Mouse (Mus musculus): ENCODE measurements around the gene Gm8094. TPM values are rescaled to one million over a fixed set of nuclear protein-coding genes. Genes with fewer than 3 reads are reported as not detected.
"Not testable (repeated sequence)": the region's sequence is repeated elsewhere in the genome, so short reads cannot be mapped to it uniquely, and the experiment has no call there.

The Gm8094 gene
- not detected for total RNA-seq (2021)
- long read RNA-seq, experiment 1, result 0 reads
- long read RNA-seq, experiment 2, result 0 reads

DNA sequence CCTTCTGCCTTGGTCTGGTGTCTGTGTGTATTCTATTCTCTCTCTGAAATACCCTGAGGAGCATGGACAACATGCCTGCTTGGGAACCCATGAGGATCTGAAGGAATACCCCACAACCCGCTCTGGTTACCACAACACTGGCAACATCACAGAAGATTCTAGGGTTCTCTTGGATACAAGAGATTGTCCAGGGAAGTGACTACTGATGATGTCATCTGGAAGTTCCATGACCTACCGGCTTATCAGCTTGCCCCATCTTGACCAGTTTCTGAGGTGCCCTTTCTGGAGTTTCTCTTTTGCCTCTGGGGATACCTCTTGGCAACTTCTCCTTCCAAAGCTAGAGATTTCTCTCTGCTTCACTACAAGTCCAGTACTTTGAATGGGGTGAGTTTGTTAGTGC is at the start of gene Gm8094:
Gene Gm8094, minus strand, starts transcription at position 101 of the 400 bp plus-strand sequence.
- DNase-seq (ENCODE audit: low spot score in 2 of 2); H3K4me3 ChIP-seq; H3K27ac ChIP-seq: not testable (repeated sequence)

DNA sequence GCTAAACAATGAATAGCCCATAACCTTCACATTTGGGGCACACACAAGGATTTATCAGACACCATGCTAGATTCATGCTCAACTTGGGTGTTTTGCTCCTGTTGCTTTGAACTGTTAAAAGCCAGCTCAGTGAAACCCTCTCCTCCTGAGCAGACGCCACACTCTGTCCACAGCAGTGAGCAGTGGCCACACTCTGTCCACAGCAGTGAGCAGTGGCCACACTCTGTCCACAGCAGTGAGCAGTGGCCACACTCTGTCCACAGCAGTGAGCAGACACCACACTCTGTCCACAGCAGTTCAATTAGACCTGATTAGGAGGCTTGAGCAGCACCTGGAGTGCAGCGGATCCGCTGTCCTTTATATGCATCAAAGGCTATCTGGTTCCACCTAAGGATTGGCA is 43.2 kb upstream of the Gm8094 start:
- DNase-seq (ENCODE audit: low spot score in 2 of 2); H3K27ac ChIP-seq; H3K4me3 ChIP-seq: not testable (repeated sequence)

DNA sequence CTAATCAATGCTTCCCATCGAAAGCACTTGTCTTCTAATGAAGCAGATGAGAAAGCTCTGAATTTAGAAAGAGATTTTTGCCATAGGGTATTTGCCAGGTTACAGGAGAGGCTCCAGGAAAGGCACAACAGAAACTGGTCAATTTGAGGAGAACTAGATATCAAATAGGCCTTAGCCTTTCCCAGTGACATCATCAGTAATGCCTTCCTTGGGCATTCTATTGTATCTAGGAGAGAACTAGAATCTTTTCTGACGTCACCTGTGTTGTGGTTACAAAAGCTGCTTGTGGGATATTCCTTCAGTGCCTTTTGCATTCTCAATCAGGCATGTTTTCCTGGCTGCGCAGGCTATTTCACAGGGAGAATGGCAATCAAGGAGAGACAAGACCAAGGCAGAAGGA is 23.9 kb upstream of the Gm8094 start, which contains the start of gene Gm8104:
Gene Gm8104, plus strand, starts transcription at position 301 of the 400 bp plus-strand sequence.
- H3K27ac ChIP-seq; DNase-seq (ENCODE audit: low spot score in 2 of 2); H3K4me3 ChIP-seq: not testable (repeated sequence)

DNA sequence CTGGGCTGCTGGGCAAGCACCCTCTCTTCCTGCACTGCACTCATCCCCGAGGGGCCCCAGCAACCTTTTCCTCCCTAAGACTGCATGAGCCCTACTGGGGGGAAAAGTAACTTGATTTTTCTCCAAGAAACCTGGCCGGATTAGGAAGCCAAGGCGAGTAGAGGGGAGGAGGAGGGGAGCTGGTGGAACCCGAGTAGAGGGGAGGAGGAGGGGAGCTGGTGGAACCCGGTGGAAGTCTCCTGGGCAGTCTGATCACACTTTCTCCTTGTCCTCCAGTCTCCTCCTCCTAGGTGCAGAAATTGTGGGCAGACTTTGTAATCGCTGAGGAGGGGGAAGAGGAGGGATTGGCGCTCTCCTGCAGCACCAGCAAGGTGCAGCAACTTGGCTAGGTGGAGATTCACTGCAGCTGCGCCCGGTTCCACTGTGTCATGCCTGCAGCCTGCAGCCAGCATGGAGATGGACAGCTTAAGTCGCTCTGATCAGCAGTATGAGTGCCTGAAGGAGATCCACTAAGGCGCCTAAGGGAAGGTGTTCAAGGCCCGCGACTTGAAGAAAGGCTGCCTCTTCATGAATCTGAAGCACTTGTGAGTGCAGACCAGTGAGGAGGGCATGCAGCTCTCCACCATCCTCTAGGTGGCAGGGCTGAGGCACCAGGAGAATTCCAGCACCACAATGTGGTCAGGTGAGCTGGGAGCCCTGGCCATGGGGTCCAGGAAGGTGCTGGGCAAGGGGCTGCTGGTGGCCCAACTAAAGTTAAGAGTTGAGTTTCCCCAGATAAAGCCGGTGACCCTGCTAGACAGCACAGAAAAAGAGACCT is 12.9 kb upstream of the Gm8094 start:
- H3K27ac ChIP-seq; DNase-seq (ENCODE audit: low spot score in 2 of 2): not testable (repeated sequence)

DNA sequence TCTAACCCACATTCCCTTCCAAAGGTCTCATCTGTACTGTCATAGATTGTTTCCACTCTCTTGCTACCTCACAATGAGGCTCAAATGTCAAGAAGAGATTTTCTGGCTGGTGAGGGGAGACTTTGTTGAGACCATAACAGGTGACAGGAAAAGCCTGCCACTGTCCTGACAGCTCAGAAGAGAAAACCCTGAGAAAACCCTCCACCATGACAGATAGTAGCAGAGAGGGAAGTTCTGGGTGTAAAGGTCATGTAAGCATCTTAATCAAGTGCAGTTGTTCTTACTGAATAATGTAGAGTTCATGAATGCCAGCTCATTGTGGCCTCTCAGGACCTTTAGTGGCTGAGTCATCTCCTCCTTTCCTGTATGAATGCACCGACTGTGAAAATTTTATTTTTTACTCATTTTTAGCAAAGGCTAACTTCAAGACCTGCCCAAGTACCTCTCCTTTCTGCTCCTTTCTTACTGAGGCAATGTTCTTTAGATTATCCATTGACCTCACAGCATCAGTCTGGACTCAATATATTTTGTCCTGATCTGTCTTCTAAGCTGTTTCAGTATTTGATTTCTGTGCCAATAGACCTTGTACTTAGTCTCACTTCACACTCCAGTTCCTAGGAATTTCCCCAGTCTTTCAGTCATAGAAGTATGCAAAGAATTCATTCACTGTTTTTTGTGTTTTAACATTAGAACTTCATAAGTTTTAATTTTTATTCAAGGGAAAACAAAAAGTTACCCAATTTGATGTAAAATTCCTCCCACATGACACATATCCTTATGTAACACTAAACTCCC is 8.7 kb upstream of the Gm8094 start:
- not testable (repeated sequence) for H3K27ac ChIP-seq, H3K4me3 ChIP-seq
- peak in 1 of 2 experiments; percentile 17 for DNase-seq (ENCODE audit: low spot score in 2 of 2)

More for the DNA sequence above, 12.9 kb upstream of the Gm8094 start:
- not testable (repeated sequence) for H3K4me3 ChIP-seq

DNA sequence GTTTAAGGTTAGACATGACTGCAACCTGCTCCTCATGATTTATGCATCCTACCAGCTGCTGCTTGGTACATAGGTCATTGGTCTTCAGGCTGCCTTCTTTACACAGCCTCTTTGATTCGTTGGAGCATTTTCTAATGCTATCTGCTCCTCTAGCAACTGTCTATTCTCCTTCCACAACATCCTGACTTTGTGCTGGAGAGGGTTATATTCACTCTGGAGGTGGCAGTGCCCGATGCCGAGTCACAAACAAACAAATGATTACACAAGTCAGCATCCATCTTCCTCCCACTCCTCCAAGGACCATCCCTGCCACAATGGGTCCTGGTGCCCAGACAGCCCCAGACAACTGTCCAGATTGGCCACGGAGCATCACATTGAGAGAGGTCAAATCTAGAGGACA is 16.3 kb downstream of the Gm8094 start:
- not testable (repeated sequence) for DNase-seq (ENCODE audit: low spot score in 2 of 2); H3K27ac ChIP-seq; H3K4me3 ChIP-seq

DNA sequence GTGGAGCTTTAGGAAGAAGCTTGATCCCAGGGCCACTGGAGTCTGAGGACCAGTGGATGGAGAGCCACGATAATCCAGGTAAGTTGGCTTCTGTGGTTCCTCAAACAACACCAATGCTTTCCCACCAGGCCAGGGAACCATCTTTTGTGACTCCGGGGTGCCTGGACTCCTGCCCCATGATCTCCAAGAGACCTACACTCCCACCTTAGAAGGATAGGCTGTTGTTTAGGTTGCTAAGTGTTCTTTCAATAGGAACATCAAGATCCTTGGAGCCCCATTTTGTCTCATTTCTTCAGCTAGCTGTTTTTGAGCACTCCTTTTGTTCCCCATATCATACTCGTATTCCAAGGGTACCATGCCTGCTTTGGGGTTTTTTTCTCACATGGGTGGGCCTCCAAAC is 18.4 kb downstream of the Gm8094 start:
- H3K27ac ChIP-seq; DNase-seq (ENCODE audit: low spot score in 2 of 2); H3K4me3 ChIP-seq: not testable (repeated sequence)

Other genes with a start within 250 kb of the Gm8094 start
- gene Gm21977, start 223.2 kb downstream of the Gm8094 start, total RNA-seq (2021), result not detected
- not detected for gene Gm8082, start 83.0 kb downstream of the Gm8094 start, total RNA-seq (2021)
- not detected for gene Gm10376, start 61.0 kb downstream of the Gm8094 start, total RNA-seq (2021)
- gene Gm8104, start 24.0 kb upstream of the Gm8094 start, total RNA-seq (2021), result not detected
- gene Gm7233, start 103.2 kb upstream of the Gm8094 start, total RNA-seq (2021), result not detected
- gene Gm8122, start 158.7 kb upstream of the Gm8094 start, total RNA-seq (2021), result not detected
- gene Gm8126, start 182.0 kb upstream of the Gm8094 start, total RNA-seq (2021), result not detected
- gene Gm9732, start 198.4 kb upstream of the Gm8094 start, total RNA-seq (2021), result not detected
- gene Gm8127, start 217.2 kb upstream of the Gm8094 start, total RNA-seq (2021), result not detected